Mouse (Mus musculus) thymus, adult 2 months (tissue): ENCODE data around the gene Ap1s1.

Experiments
- CTCF ChIP-seq: fragments of 200-500 bp; IDR thresholded peaks from 2 replicates; pipeline ENCODE4 v1.5.1; 2012; ENCODE audit warnings: mild to moderate bottlenecking, control low read depth, low read length, moderate library complexity, borderline replicate concordance; ENCODE audit not compliant: control insufficient read depth, poor library complexity, insufficient read depth; ENCODE audit errors: extremely low read depth
- POLR2A ChIP-seq: fragments of 200-500 bp; IDR thresholded peaks from 2 replicates; pipeline ENCODE4 v1.6.1; 2012; ENCODE audit warnings: mild to moderate bottlenecking, low read length, control low read depth, moderate library complexity; ENCODE audit not compliant: control insufficient read depth, poor library complexity, insufficient read depth; ENCODE audit errors: extremely low read depth

GRCm38 (mm10) chr5:137090870-137091269 lies 44.9 kb upstream of the Ap1s1 start:
- TF ChIP-seq POLR2A, result no peak
- TF ChIP-seq CTCF, result no peak
